Mouse (Mus musculus): ENCODE measurements at regions not wholly inside any gene's neighbourhood (a gene's known extent, or its start where the extent isn't known, plus 50 kb on each side); places are given as distances from the start of the nearest gene placed in this dataset.

DNA sequence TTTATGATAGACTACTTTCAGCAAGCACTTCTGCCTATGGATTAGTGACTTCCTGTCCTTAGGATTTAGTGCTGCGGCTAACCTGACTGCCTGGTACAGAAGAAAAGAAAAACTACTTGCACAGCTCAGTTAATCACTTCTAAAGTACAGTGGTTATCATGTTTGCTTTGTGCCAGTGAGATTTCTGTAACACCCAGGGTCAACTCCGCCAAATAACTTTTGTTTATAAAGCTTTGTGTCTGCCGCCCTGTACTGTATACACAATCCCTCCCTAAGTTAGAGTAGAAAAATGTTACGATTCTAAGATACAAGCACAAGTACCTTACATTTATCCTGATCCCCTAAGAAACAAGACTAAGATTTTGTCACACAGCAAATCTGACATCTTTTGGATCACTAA is 120.1 kb upstream of the Ift57 start:
- no peaks in the 10 kb centered on the region for H3K36me3 ChIP-seq (ENCODE audit: control insufficient read depth, insufficient read depth, low read length)
- H3K9me3 ChIP-seq (ENCODE audit: control insufficient read depth, low read length), result no peaks in the 10 kb centered on the region
- H3K4me1 ChIP-seq (ENCODE audit: control insufficient read depth, insufficient read depth, low read length), result no peaks in the 10 kb centered on the region
- no peak overlapping the region for H3K4me3 ChIP-seq (ENCODE audit: low read length)
- H3K27ac ChIP-seq (ENCODE audit: low read depth, low read length), result no peak overlapping the region
- ATAC-seq (ENCODE audit: low FRiP score, low TSS enrichment), result no peak
- 47% methylated on average over 4 of the region's 4 CpGs for WGBS
- H3K4me2 ChIP-seq (replicated peaks; ENCODE audit: low read depth, low read length), result no peak overlapping the region
- H3K9ac ChIP-seq (ENCODE audit: low read depth, low read length), result no peak overlapping the region
- H3K27me3 ChIP-seq (ENCODE audit: control insufficient read depth, insufficient read depth, low read length), result no peaks in the 10 kb centered on the region

DNA sequence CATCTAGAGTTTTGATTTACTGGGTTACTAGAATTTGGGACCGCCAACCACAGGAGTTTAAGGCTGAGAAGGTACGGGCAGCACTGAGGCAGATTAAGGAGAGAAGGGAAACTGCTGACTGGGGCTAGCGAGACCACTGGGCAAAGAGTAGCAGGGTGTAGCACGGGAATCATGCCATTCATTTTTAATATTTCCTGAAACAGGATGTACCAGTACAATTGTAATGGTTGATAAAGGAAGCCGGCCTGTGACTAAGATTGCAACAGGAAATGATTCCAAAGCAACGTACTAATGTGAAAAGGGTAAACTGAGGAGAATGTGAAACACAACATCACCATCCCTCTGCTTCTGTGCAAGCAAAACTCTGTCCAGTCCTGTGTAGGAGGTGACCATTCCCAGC is 118.3 kb upstream of the Ift57 start:
- ATAC-seq (ENCODE audit: low FRiP score, low TSS enrichment), result no peak

DNA sequence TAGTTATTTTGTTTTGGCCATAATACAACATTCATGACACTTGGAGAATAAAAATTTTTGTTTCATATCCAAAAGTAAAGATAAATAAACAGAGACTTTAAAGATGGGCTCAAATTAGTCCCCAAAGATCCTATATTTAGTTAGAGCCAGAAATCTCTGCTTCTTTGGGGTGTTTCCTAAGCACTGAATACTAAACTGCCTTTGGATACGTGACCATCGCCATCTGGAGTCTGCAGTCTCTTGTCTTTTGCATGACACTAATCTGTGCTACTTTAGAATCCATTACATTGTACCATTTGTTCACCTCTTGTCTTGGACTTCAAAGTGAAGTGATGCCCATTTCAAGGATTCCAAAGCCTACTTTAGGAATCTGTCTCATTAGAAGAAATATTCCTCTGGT is 92.5 kb upstream of the Ift57 start:
- Histone ChIP-seq H3K9me3 (ENCODE audit: control insufficient read depth, low read length) (no peaks in the 10 kb centered on the region), H3K27me3 (ENCODE audit: control insufficient read depth, insufficient read depth, low read length) (no peaks in the 10 kb centered on the region), H3K36me3 (ENCODE audit: control insufficient read depth, insufficient read depth, low read length) (no peaks in the 10 kb centered on the region), H3K4me3 (ENCODE audit: low read length) (no peak overlapping the region), H3K4me1 (ENCODE audit: control insufficient read depth, insufficient read depth, low read length) (no peaks in the 10 kb centered on the region), H3K9ac (ENCODE audit: low read depth, low read length) (no peak overlapping the region), H3K27ac (ENCODE audit: low read depth, low read length) (no peak overlapping the region), H3K4me2 (replicated peaks; ENCODE audit: low read depth, low read length) (no peak overlapping the region)
- 84% methylated on average over 2 of the region's 2 CpGs for WGBS
- ATAC-seq (ENCODE audit: low FRiP score, low TSS enrichment), result no peak

More for the DNA sequence above, 118.3 kb upstream of the Ift57 start:
- H3K9ac ChIP-seq (ENCODE audit: low read depth, low read length), result no peak overlapping the region
- no peak overlapping the region for H3K27ac ChIP-seq (ENCODE audit: low read depth, low read length)
- no peaks in the 10 kb centered on the region for H3K9me3 ChIP-seq (ENCODE audit: control insufficient read depth, low read length)
- WGBS, result 89% methylated on average over 6 of the region's 6 CpGs
- H3K4me1 ChIP-seq (ENCODE audit: control insufficient read depth, insufficient read depth, low read length), result no peaks in the 10 kb centered on the region
- no peak overlapping the region for H3K4me3 ChIP-seq (ENCODE audit: low read length)
- no peaks in the 10 kb centered on the region for H3K36me3 ChIP-seq (ENCODE audit: control insufficient read depth, insufficient read depth, low read length)
- H3K4me2 ChIP-seq (replicated peaks; ENCODE audit: low read depth, low read length), result no peak overlapping the region
- H3K27me3 ChIP-seq (ENCODE audit: control insufficient read depth, insufficient read depth, low read length), result no peaks in the 10 kb centered on the region

DNA sequence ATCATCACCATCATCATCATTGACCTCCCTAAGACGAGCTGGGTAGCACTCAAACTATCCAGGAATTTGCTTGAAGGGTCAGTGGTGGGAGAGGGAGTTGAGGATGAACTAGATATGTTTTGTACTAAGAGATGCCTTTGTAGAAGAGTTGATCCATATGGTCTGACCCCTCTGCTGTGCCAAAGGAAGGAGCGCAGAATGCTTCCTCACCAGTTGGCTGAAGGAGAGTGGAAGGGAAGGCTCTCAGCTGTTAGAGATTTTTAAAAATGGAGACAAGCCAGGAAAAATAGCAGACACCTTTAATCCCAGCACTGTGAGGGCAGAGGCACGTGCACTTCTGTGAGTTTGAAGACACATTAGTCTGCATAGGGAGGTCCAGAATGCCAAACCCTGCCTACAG is 84.2 kb upstream of the Ift57 start:
- Histone ChIP-seq H3K36me3 (ENCODE audit: control insufficient read depth, insufficient read depth, low read length) (no peaks in the 10 kb centered on the region), H3K4me3 (ENCODE audit: low read length) (no peak overlapping the region), H3K4me1 (ENCODE audit: control insufficient read depth, insufficient read depth, low read length) (no peaks in the 10 kb centered on the region), H3K27me3 (ENCODE audit: control insufficient read depth, insufficient read depth, low read length) (no peaks in the 10 kb centered on the region), H3K4me2 (replicated peaks; ENCODE audit: low read depth, low read length) (no peak overlapping the region), H3K9ac (ENCODE audit: low read depth, low read length) (no peak overlapping the region), H3K9me3 (ENCODE audit: control insufficient read depth, low read length) (peaks cover 7% of the 10 kb centered on the region; the same call in 1 of the 2 replicates), H3K27ac (ENCODE audit: low read depth, low read length) (no peak overlapping the region)
- ATAC-seq (ENCODE audit: low FRiP score, low TSS enrichment), result no peak
- 79% methylated on average over 3 of the region's 3 CpGs for WGBS

DNA sequence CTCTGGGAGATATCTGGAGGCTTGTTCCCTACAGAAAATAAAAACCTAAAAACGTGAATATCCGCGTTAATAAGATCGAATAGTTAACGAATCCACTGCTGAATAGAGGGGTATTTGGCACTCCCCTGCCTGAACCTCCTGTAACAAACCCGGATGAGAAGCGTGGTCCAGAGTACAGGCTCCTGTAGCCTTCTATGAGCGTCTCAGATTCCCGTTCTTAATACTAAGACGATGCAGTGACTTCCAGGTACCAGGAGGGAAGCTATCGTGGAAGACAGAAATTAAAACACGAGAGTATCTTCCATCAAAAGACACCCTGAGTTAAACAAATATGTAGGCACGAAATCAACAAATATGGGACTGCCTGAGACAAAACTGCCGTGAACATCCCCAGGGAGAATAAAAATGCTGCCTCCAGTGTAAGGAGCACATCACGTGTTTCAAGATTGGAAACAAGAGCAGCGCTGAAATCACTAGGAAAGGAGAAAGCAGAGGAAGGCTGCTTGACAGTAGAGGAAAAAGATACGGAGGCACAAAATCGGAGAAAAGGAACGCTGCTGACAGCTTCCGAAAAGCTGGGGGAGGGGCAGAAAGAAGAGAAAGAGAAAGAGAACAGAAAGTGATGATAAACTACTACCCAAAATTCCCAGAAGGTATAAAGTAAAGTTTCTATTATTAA is 83.6 kb upstream of the Ift57 start:
- WGBS, result 83% methylated on average over 20 of the region's 20 CpGs
- H3K4me3 ChIP-seq (ENCODE audit: low read length), result no peak overlapping the region
- H3K27ac ChIP-seq (ENCODE audit: low read depth, low read length), result no peak overlapping the region
- H3K27me3 ChIP-seq (ENCODE audit: control insufficient read depth, insufficient read depth, low read length), result no peaks in the 10 kb centered on the region
- ATAC-seq (ENCODE audit: low FRiP score, low TSS enrichment), result no peak
- H3K9ac ChIP-seq (ENCODE audit: low read depth, low read length), result no peak overlapping the region
- H3K9me3 ChIP-seq (ENCODE audit: control insufficient read depth, low read length), result peaks cover 7% of the 10 kb centered on the region; the same call in 1 of the 2 replicates
- no peak overlapping the region for H3K4me2 ChIP-seq (replicated peaks; ENCODE audit: low read depth, low read length)
- H3K4me1 ChIP-seq (ENCODE audit: control insufficient read depth, insufficient read depth, low read length), result no peaks in the 10 kb centered on the region
- H3K36me3 ChIP-seq (ENCODE audit: control insufficient read depth, insufficient read depth, low read length), result no peaks in the 10 kb centered on the region

- Histone ChIP-seq H3K9ac (ENCODE audit: low read depth, low read length) (no peak overlapping the region), H3K27me3 (ENCODE audit: control insufficient read depth, insufficient read depth, low read length) (no peaks in the 10 kb centered on the region), H3K27ac (ENCODE audit: low read depth, low read length) (no peak overlapping the region), H3K4me2 (replicated peaks; ENCODE audit: low read depth, low read length) (no peak overlapping the region), H3K4me3 (ENCODE audit: low read length) (no peak overlapping the region), H3K9me3 (ENCODE audit: control insufficient read depth, low read length) (peaks cover 7% of the 10 kb centered on the region; the same call in 1 of the 2 replicates), H3K36me3 (ENCODE audit: control insufficient read depth, insufficient read depth, low read length) (no peaks in the 10 kb centered on the region), H3K4me1 (ENCODE audit: control insufficient read depth, insufficient read depth, low read length) (no peaks in the 10 kb centered on the region)
- 78% methylated on average over 13 of the region's 13 CpGs for WGBS
- no peak for ATAC-seq (ENCODE audit: low FRiP score, low TSS enrichment)
These were observed 82.7 kb upstream of the Ift57 start for GRCm38 (mm10) chr16:49616263-49616872.

- no peak for ATAC-seq (ENCODE audit: low FRiP score, low TSS enrichment)
- H3K36me3 ChIP-seq (ENCODE audit: control insufficient read depth, insufficient read depth, low read length), result no peaks in the 10 kb centered on the region
- no peaks in the 10 kb centered on the region for H3K27me3 ChIP-seq (ENCODE audit: control insufficient read depth, insufficient read depth, low read length)
- H3K9me3 ChIP-seq (ENCODE audit: control insufficient read depth, low read length), result no peaks in the 10 kb centered on the region
- 71% methylated on average over 5 of the region's 5 CpGs for WGBS
- H3K4me1 ChIP-seq (ENCODE audit: control insufficient read depth, insufficient read depth, low read length), result no peaks in the 10 kb centered on the region
- no peak overlapping the region for H3K9ac ChIP-seq (ENCODE audit: low read depth, low read length)
- H3K4me3 ChIP-seq (ENCODE audit: low read length), result no peak overlapping the region
- no peak overlapping the region for H3K27ac ChIP-seq (ENCODE audit: low read depth, low read length)
- no peak overlapping the region for H3K4me2 ChIP-seq (replicated peaks; ENCODE audit: low read depth, low read length)
These were observed 65.5 kb upstream of the Ift57 start for GRCm38 (mm10) chr16:49633502-49633901.

GRCm38 (mm10) chr16:49635506-49635905 is 63.5 kb upstream of the Ift57 start:
- Histone ChIP-seq H3K9ac (ENCODE audit: low read depth, low read length) (no peak overlapping the region), H3K4me1 (ENCODE audit: control insufficient read depth, insufficient read depth, low read length) (no peaks in the 10 kb centered on the region), H3K36me3 (ENCODE audit: control insufficient read depth, insufficient read depth, low read length) (no peaks in the 10 kb centered on the region), H3K27me3 (ENCODE audit: control insufficient read depth, insufficient read depth, low read length) (no peaks in the 10 kb centered on the region), H3K4me2 (replicated peaks; ENCODE audit: low read depth, low read length) (no peak overlapping the region), H3K9me3 (ENCODE audit: control insufficient read depth, low read length) (no peaks in the 10 kb centered on the region), H3K4me3 (ENCODE audit: low read length) (no peak overlapping the region), H3K27ac (ENCODE audit: low read depth, low read length) (no peak overlapping the region)
- ATAC-seq (ENCODE audit: low FRiP score, low TSS enrichment), result no peak
- 94% methylated on average over 8 of the region's 8 CpGs for WGBS

DNA sequence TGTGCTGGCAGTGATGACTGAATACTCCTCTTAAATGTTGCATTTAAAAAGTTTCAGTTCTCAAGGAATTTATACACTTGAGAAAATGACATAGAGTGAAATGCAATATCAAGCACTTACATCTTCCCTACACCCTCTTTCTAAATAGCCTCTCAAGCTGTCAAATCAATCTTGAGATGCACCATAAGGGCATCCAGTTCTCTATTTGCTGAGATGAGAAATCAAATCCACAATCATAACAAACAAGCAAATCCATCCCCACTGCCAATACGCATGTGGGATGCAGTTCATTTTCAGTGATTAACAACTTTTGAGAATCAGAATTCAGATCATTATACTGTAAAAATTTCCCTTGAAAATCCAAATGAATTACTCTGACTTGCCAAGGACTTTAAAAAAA is 62.6 kb upstream of the Ift57 start:
- Histone ChIP-seq H3K36me3 (ENCODE audit: control insufficient read depth, insufficient read depth, low read length) (no peaks in the 10 kb centered on the region), H3K27ac (ENCODE audit: low read depth, low read length) (no peak overlapping the region), H3K4me1 (ENCODE audit: control insufficient read depth, insufficient read depth, low read length) (no peaks in the 10 kb centered on the region), H3K4me3 (ENCODE audit: low read length) (no peak overlapping the region), H3K9ac (ENCODE audit: low read depth, low read length) (no peak overlapping the region), H3K27me3 (ENCODE audit: control insufficient read depth, insufficient read depth, low read length) (no peaks in the 10 kb centered on the region), H3K4me2 (replicated peaks; ENCODE audit: low read depth, low read length) (no peak overlapping the region), H3K9me3 (ENCODE audit: control insufficient read depth, low read length) (no peaks in the 10 kb centered on the region)
- no peak for ATAC-seq (ENCODE audit: low FRiP score, low TSS enrichment)
- WGBS, result 93% methylated on average over 1 of the region's 1 CpGs

All from kidney, embryonic 14.5 days (tissue).